Mouse (Mus musculus) small intestine, adult 2 months (tissue): Measurements from ENCODE around the gene Snrnp40.

Source experiments
- CTCF ChIP-seq: fragments of 200-500 bp; IDR thresholded peaks from 2 replicates; pipeline ENCODE4 v1.5.1; 2012; ENCODE audit warnings: low read depth, mild to moderate bottlenecking, control low read depth, inconsistent platforms, low read length, moderate library complexity, mixed read lengths; ENCODE audit not compliant: insufficient replicate concordance, insufficient read length; ENCODE audit errors: extremely low read depth
- POLR2A ChIP-seq: fragments of 200-500 bp; IDR thresholded peaks from 2 replicates; pipeline ENCODE4 v1.6.1; 2012; ENCODE audit warnings: low read depth, mild to moderate bottlenecking, control low read depth, inconsistent platforms, low read length, moderate library complexity

DNA sequence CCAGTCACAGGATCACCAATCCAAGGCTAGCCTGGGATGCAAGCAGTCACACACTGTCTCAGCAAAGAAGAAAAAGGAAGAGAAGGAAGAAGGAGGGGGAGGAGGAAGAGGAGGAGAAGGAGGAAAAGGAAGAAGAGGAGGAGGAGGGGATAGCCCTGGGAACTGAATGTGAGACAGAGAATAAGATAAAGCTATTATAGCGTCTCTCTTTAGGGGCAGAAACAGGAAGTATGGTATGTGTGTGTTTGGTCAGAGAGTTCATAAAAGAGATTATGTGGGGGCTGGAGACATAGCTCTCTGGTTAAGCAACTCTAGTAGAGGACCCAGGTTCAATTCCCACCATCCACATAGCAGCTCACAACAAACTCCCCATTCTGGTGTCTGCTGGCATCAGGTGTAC lies 36.8 kb upstream of the Snrnp40 start:
- TF ChIP-seq CTCF (no peak), POLR2A (no peak)
